Mouse (Mus musculus) liver, embryonic 16.5 days (tissue): ENCODE results near the gene Ecm1. TPM values are rescaled to one million over a fixed set of nuclear protein-coding genes. Genes with fewer than 3 reads are reported as not detected.
"Not testable (repeated sequence)": the region's sequence is repeated elsewhere in the genome, so short reads cannot be mapped to it uniquely, and the experiment has no call there.

Experiments used
- ATAC-seq: fragments of 200-750 bp; cut with Nextera tagmentation; 2 replicates; pipeline ENCODE4 v1.8.0; 2017; ENCODE audit warnings: low read depth, mild to moderate bottlenecking, moderate number of reproducible peaks, moderate library complexity
- H3K27ac ChIP-seq: fragments of 300-500 bp; sonication (generic); 2 replicates; pipeline ENCODE4 v1.5.1; 2014; ENCODE audit warnings: mild to moderate bottlenecking, low read length
- H3K27me3 ChIP-seq: fragments of 300-500 bp; sonication (generic); 2 replicates; pipeline ENCODE4 v1.6.1; 2014; ENCODE audit warnings: low read depth, low read length, mixed read lengths; ENCODE audit not compliant: control insufficient read depth, insufficient read depth
- H3K36me3 ChIP-seq: fragments of 300-500 bp; sonication (generic); 2 replicates; pipeline ENCODE4 v1.6.1; 2014; ENCODE audit warnings: mild to moderate bottlenecking; ENCODE audit not compliant: control insufficient read depth, insufficient read depth
- H3K4me1 ChIP-seq: fragments of 300-500 bp; sonication (generic); 2 replicates; pipeline ENCODE4 v1.6.1; 2014; ENCODE audit warnings: low read depth, low read length, mixed read lengths; ENCODE audit not compliant: control insufficient read depth
- H3K4me2 ChIP-seq: fragments of 300-500 bp; sonication (generic); 2 replicates; pipeline ENCODE4 v1.6.1; 2014; ENCODE audit warnings: low read depth, low read length, mixed read lengths
- H3K4me3 ChIP-seq: fragments of 300-500 bp; sonication (generic); 2 replicates; pipeline ENCODE4 v1.5.1; 2014; ENCODE audit warnings: low read depth, mild to moderate bottlenecking, low read length
- H3K9ac ChIP-seq: fragments of 300-500 bp; sonication (generic); 2 replicates; pipeline ENCODE4 v1.6.1; 2014; ENCODE audit warnings: low read depth, low read length
- H3K9me3 ChIP-seq: fragments of 300-500 bp; sonication (generic); replicated peaks from 2 replicates; pipeline ENCODE4 v1.6.1; 2016; ENCODE audit warnings: low read length; ENCODE audit not compliant: control insufficient read depth
- WGBS: fragments of 180-500 bp; shearing (Covaris S2); extraction: QIAGEN DNeasy Blood & Tissue Kit; methylation state at CpG from one replicate; pipeline ENCODE4 v1.1.7; 2014; ENCODE audit not compliant: insufficient replicate concordance; 5-methylcytosine and 5-hydroxymethylcytosine counted together
- polyA plus RNA-seq: library from polyadenylated mRNA; unstranded; fragments of >200 nt; fragmentation: Nextera tagmentation; extraction: Ambion mirVana; gene quantifications from 2 replicates; pipeline ENCODE4 v1.2.1, GENCODE M21; 2015

Gene Ecm1
- polyA plus RNA-seq, 1 experiment from 2014 or later = 26.7 TPM

DNA sequence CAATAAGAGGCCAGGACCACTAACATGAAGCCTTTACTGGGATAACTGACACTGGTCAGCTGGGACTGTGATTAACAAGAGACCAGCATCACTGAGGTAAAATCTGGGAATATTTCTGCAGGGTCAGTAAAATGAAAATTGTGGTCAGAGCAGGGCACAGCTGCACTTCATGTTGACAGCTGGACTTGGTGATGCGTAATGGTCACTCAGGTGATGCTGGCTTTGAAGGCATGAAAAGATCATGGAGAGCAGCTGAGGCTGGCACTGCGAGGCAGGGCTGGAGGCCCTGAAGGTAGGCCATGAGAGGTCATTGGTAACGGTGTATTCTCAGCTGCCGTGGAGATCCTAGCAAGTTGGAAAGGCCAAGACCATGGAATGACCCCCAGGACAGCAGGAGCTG is 41.1 kb downstream of the Ecm1 start:
- Histone ChIP-seq H3K4me3 (no peak overlapping the region), H3K9me3 (no peaks in the 10 kb centered on the region), H3K4me1 (peaks cover 17% of the 10 kb centered on the region), H3K9ac (no peak overlapping the region), H3K36me3 (no peaks in the 10 kb centered on the region), H3K4me2 (no peak overlapping the region), H3K27ac (no peak overlapping the region), H3K27me3 (no peaks in the 10 kb centered on the region)
- ATAC-seq = no peak
- 78% methylated on average over 4 of the region's 4 CpGs for WGBS

DNA sequence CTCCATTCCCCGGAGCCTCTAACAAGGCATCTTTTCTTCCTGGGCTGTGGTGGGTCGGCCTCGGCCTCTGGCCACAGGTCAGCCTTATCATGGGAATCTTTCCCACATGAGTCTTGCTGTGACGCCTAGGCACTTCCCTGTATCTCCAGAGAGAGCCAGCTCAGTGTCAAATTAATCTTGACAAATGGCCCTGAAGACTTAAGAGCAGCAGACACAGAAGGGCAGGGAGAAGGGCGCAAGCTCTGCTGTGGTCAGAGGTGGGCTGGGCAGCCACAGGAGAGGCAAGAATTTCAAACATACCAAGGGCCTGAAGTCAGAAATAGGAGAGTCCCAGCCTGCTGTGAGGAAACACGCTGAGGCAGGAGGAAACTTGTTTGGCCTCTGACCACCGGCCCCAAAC is 43.0 kb downstream of the Ecm1 start:
- ATAC-seq = no peak
- 29% methylated on average over 7 of the region's 7 CpGs for WGBS
- H3K9ac ChIP-seq = no peak overlapping the region
- H3K27me3 ChIP-seq = no peaks in the 10 kb centered on the region
- no peaks in the 10 kb centered on the region for H3K36me3 ChIP-seq
- H3K27ac ChIP-seq = no peak overlapping the region
- peaks cover 13% of the 10 kb centered on the region for H3K4me1 ChIP-seq
- no peak overlapping the region for H3K4me3 ChIP-seq
- H3K9me3 ChIP-seq = no peaks in the 10 kb centered on the region
- H3K4me2 ChIP-seq = no peak overlapping the region

DNA sequence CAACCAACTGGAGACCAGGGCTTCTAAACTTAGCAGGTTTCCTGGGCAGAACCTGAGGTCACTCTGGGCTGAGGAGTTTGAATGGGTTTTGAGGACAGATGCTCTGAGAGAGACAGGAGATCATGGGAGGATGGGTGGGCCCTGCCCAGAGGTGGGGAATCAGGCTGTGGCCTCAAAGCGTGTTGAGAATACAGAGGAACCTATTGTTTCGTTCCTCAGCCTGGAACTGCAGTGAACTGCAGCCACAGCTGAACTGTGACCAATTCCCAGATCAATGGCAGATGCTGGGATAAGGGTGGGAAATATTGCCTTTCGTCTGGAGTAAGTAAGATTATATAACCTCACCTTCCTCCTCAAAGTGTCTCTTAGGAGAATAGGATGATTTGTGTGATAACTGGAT is 43.6 kb downstream of the Ecm1 start:
- Histone ChIP-seq H3K9me3 (no peaks in the 10 kb centered on the region), H3K4me2 (no peak overlapping the region), H3K9ac (no peak overlapping the region), H3K27ac (no peak overlapping the region), H3K4me1 (peaks cover 13% of the 10 kb centered on the region), H3K36me3 (no peaks in the 10 kb centered on the region), H3K4me3 (no peak overlapping the region), H3K27me3 (no peaks in the 10 kb centered on the region)
- ATAC-seq = no peak
- 63% methylated on average over 3 of the region's 3 CpGs for WGBS

DNA sequence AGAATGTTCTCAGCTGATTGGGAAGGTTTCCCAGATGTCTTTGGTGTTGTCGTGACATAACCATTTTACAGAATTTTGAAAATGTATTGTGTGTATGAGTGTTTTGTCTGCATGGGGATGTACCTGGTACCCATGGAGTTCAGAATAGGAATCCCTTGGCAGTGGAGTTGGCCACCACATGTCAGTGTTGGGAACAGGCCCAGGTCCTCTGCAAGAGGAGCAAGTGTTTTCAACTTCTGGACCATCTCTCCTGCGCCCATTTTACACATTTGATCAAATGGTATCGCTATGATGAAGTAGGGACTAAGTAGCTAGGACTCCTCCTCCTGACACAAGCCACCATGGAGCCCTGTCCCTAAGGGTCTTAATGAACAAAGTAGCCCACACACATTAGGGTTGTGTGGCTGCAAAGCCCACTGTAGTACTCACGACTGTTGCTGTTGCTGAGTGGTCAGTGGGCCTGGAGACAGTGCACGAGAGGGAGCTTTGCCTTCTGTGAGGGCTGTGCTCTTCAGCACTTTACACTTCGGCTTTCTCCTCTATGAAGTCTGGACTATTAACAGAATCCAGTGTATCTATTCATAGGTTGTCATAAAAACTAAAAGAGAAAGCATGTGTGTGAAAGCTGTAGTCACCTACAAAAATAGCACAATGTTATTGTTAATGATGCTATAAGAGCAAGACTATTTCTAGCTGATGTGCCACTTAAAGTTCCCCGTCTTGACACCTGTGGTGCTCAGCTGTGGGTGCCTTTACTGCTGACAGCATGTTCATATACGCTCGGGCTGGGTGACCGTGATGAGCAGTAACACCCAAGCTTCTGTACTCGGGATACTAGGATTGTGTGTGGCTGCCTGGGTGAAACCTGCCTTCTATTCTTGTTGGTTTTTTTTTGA is 44.3 kb downstream of the Ecm1 start:
- 70% methylated on average over 11 of the region's 11 CpGs for WGBS
- H3K27me3 ChIP-seq = no peaks in the 10 kb centered on the region
- H3K4me1 ChIP-seq = peaks cover 13% of the 10 kb centered on the region
- no peak overlapping the region for H3K27ac ChIP-seq
- no peak overlapping the region for H3K9ac ChIP-seq
- H3K9me3 ChIP-seq = no peaks in the 10 kb centered on the region
- no peak overlapping the region for H3K4me3 ChIP-seq
- H3K36me3 ChIP-seq = no peaks in the 10 kb centered on the region
- ATAC-seq = no peak
- no peak overlapping the region for H3K4me2 ChIP-seq

DNA sequence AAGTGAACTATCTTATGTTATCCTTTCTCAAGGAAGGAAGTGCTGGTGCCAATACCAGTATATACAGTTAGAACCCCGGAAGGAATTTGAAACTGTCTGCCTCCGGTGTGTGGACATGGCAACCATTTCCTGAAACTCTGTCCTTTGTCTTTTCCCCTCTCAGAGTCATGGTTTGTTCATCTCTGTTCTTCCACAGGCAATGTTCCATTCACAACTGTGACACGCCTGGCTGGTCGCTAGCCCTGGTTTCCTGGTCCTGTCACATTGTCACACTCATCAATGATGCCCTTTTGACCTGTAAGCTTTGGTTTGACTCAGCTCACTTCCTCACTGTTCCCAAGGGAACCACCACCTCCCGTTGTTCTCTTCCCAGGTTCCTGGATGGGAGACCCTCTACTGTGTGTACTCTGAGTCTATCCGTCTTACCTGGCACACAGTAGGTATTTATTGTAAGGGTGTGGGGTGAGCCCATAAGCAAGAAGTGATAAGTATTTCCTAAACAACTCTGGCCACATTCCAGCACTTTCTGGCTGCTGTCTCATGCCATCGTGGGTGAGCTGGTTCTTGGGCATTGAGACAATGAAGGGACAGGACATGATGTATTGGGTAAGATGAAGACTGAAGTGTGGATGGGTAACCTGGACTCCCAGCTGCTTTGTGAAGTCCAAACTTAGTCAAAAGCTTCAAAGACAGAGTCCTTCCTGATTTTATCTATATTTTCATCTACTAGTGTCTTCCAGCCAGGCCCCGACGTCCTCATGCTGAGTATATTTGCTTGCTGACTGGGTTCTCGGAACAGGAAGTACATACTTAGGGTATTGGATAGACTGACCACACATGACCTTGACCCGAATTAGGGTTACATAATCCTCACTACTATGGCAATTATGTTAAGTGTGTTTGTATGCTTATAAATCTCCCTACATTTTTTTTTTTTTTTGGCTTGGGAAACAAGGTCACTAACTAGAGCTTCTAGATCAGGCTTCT is 45.3 kb downstream of the Ecm1 start:
- peaks cover 13% of the 10 kb centered on the region for H3K4me1 ChIP-seq
- ATAC-seq = peak; percentile 36
- WGBS = 33% methylated on average over 11 of the region's 11 CpGs
- peak overlapping the region; percentile 42; the same call in 1 of the 2 replicates for H3K27ac ChIP-seq
- no peak overlapping the region for H3K4me2 ChIP-seq
- no peaks in the 10 kb centered on the region for H3K9me3 ChIP-seq
- no peaks in the 10 kb centered on the region for H3K27me3 ChIP-seq
- H3K9ac ChIP-seq = no peak overlapping the region
- H3K36me3 ChIP-seq = no peaks in the 10 kb centered on the region
- no peak overlapping the region for H3K4me3 ChIP-seq

DNA sequence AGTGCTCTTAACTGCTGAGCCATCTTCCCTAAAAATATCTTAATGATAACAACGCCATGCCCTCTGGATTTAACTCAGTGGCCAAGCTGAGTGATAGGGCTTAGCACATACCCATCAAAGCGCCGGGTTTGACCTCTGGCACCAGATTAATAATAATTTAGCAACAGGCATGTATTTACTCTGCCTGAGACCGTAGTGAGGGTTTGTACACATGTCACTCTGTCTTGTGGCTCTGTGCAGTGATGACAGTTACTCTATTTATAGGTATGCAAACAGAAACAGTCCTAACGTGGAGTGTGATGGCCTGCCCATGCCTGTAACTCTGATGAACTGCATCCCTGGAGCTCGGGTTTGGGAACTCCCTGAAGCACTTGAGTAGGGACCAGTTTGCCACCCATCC is 46.7 kb downstream of the Ecm1 start:
- H3K27ac ChIP-seq = no peak overlapping the region

DNA sequence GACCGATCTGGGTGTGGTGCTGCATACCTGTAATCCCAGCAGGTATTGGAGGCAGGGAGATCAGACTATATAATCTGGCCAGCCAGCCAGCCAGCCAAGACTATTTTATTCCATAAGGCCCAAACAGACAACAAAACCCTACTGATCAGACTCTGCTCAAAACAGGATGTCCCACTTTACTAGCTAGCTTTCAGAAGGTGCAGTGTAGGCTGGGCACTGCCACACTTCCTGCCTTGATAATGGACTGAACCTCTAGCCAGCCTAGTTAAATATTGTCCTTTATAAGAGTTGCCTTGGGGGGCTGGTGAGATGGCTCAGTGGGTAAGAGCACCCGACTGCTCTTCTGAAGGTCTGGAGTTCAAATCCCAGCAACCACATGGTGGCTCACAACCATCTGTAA is 48.8 kb downstream of the Ecm1 start:
- peaks cover 21% of the 10 kb centered on the region for H3K4me1 ChIP-seq
- not testable (repeated sequence) for H3K4me2 ChIP-seq, H3K4me3 ChIP-seq, H3K36me3 ChIP-seq, ATAC-seq, H3K9ac ChIP-seq, H3K27ac ChIP-seq, H3K9me3 ChIP-seq
- WGBS = 77% methylated on average over 2 of the region's 2 CpGs
- peaks cover 21% of the 10 kb centered on the region for H3K27me3 ChIP-seq

More for the DNA sequence above, 46.7 kb downstream of the Ecm1 start:
- WGBS = 45% methylated on average over 6 of the region's 6 CpGs
- no peaks in the 10 kb centered on the region for H3K9me3 ChIP-seq
- H3K4me1 ChIP-seq = peaks cover 16% of the 10 kb centered on the region
- no peak overlapping the region for H3K4me2 ChIP-seq
- no peak overlapping the region for H3K4me3 ChIP-seq
- H3K27me3 ChIP-seq = peaks cover 5% of the 10 kb centered on the region
- ATAC-seq = peak; percentile 66
- no peaks in the 10 kb centered on the region for H3K36me3 ChIP-seq
- H3K9ac ChIP-seq = no peak overlapping the region

DNA sequence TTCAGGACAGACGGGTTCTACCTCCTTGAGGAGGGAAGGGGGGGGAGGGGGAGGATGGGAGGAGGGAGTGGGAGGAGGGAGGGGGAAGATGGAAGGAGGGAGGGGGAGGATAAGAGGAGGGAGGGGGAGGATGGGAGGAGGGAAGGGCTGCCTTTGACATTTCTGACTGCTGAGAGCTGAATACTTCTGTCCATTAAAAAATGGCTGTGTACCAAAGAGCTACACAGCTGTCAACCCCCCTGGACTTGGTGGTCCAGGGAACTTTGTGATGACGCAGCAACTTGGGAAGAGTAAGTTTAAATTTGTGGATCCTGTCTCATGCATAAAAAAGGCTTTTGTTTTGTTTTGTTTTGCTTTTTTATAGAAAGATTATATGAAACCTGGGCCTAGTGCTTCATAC is 49.4 kb downstream of the Ecm1 start:
- Histone ChIP-seq H3K4me1 (peaks cover 21% of the 10 kb centered on the region), H3K27ac (no peak overlapping the region), H3K4me3 (no peak overlapping the region), H3K9ac (no peak overlapping the region), H3K27me3 (peaks cover 21% of the 10 kb centered on the region), H3K9me3 (no peaks in the 10 kb centered on the region), H3K36me3 (no peaks in the 10 kb centered on the region), H3K4me2 (no peak overlapping the region)
- ATAC-seq = no peak
- 49% methylated on average over 2 of the region's 2 CpGs for WGBS
